Comparison of ENCODE assay signal across 24 mouse cellular contexts in genomic region chr14:34541896-34542295, GRCm38 (mm10). TPM values are rescaled to one million over a fixed set of nuclear protein-coding genes. Genes with fewer than 3 reads are reported as not detected.
DNase-seq lines count a peak whose midpoint lies in the region; ATAC-seq lines count a peak whose summit lies in the region.
"Had no signal": no experiment of that assay in that cellular context is flagged by ENCODE, and none has a peak within 500 bp of the region (broad histone marks: within the 10 kb centered on the region; RNA-seq: fewer than 3 reads in every experiment).

No protein-coding gene starts in this region.

- 0 out of 2 replicates have a peak overlapping the region, but pooled peaks have one; percentile 35 for H3K9ac ChIP-seq in heart, embryonic 16.5 days (ENCODE audit: low read length)
- H3K9ac ChIP-seq in kidney, embryonic 15.5 days = no peak overlapping the region
- H3K9ac ChIP-seq in intestine, embryonic 16.5 days (ENCODE audit: low read depth, low read length) = no peak overlapping the region
- no peak overlapping the region for H3K9ac ChIP-seq in stomach, embryonic 15.5 days
- H3K9ac ChIP-seq: hindbrain, embryonic 13.5 days; limb, embryonic 15.5 days; liver, postnatal 0 days had no signal

- no peak overlapping the region for H3K4me2 ChIP-seq in heart, embryonic 16.5 days (ENCODE audit: low read depth, low read length)
- H3K4me2 ChIP-seq in kidney, embryonic 15.5 days = no peak overlapping the region
- H3K4me2 ChIP-seq in intestine, embryonic 16.5 days (ENCODE audit: low read depth, low read length) = no peak overlapping the region
- no peak overlapping the region for H3K4me2 ChIP-seq in stomach, embryonic 15.5 days
- H3K4me2 ChIP-seq: hindbrain, embryonic 13.5 days; limb, embryonic 15.5 days had no signal

- WGBS in heart, embryonic 16.5 days = 75% methylated on average over 5 of the region's 5 CpGs
- WGBS in kidney, embryonic 15.5 days = 75% methylated on average over 5 of the region's 5 CpGs
- 88% methylated on average over 5 of the region's 5 CpGs for WGBS in intestine, embryonic 16.5 days
- 78% methylated on average over 5 of the region's 5 CpGs for WGBS in stomach, embryonic 15.5 days

- ATAC-seq in heart, embryonic 16.5 days (replicated peaks; ENCODE audit: extremely low read depth, insufficient read depth, low FRiP score) = no peak
- no peak for ATAC-seq in kidney, embryonic 15.5 days (replicated peaks; ENCODE audit: low FRiP score)
- no peak for ATAC-seq in intestine, embryonic 16.5 days
- no peak for ATAC-seq in stomach, embryonic 15.5 days (ENCODE audit: insufficient read depth, low FRiP score, low read depth)
- ATAC-seq: liver, postnatal 0 days had no signal

- intact Hi-C loops in heart, postnatal 36 days (cut with DNase I) = no loop called here

- H3K36me3 ChIP-seq in heart, embryonic 16.5 days (ENCODE audit: control insufficient read depth, insufficient read depth) = peaks cover 33% of the 10 kb centered on the region
- no peaks in the 10 kb centered on the region for H3K36me3 ChIP-seq in kidney, embryonic 15.5 days
- H3K36me3 ChIP-seq in intestine, embryonic 16.5 days (ENCODE audit: control insufficient read depth, insufficient read depth, low read length) = no peaks in the 10 kb centered on the region
- H3K36me3 ChIP-seq in stomach, embryonic 15.5 days = no peaks in the 10 kb centered on the region
- H3K36me3 ChIP-seq: G1E; hindbrain, embryonic 13.5 days; limb, embryonic 15.5 days had no signal

- H3K4me3 ChIP-seq in heart, embryonic 16.5 days (ENCODE audit: low read length) = no peak overlapping the region
- H3K4me3 ChIP-seq in kidney, embryonic 15.5 days (replicated peaks) = no peak overlapping the region
- no peak overlapping the region for H3K4me3 ChIP-seq in intestine, embryonic 16.5 days (ENCODE audit: low read length)
- no peak overlapping the region for H3K4me3 ChIP-seq in stomach, embryonic 15.5 days (replicated peaks)
- H3K4me3 ChIP-seq: erythroblast, embryonic 14.5 days; hindbrain, embryonic 13.5 days; limb, embryonic 15.5 days had no signal

- no peak for DNase-seq in heart, postnatal 36 days
- peak; percentile 43 for DNase-seq in kidney, adult 9 months
- DNase-seq in Muller cell, postnatal 12 days (ENCODE audit: inconsistent ontology term) = no peak
- DNase-seq: adrenal gland, adult 2 months; cerebellum, adult 11-12 months; gastrocnemius, postnatal 10 days; liver, postnatal 0 days; right cerebral cortex, adult 18-20 months; thymus, postnatal 36 days had no signal

- peaks cover 33% of the 10 kb centered on the region for H3K4me1 ChIP-seq in heart, embryonic 16.5 days (ENCODE audit: control insufficient read depth, insufficient read depth, low read length)
- H3K4me1 ChIP-seq in kidney, embryonic 15.5 days = peaks cover 20% of the 10 kb centered on the region
- H3K4me1 ChIP-seq in intestine, embryonic 16.5 days (ENCODE audit: control insufficient read depth, insufficient read depth, low read length) = 0 out of 2 replicates have a peak, but pooled peaks cover 5% of the 10 kb centered on the region
- peaks cover 8% of the 10 kb centered on the region; the same call in 1 of the 2 replicates for H3K4me1 ChIP-seq in stomach, embryonic 15.5 days
- H3K4me1 ChIP-seq: hindbrain, embryonic 13.5 days had no signal

- H3K27me3 ChIP-seq in heart, embryonic 16.5 days (ENCODE audit: control insufficient read depth, insufficient read depth, low read length) = no peaks in the 10 kb centered on the region
- peaks cover 29% of the 10 kb centered on the region for H3K27me3 ChIP-seq in kidney, embryonic 15.5 days
- peaks cover 2% of the 10 kb centered on the region; the same call in 1 of the 2 replicates for H3K27me3 ChIP-seq in intestine, embryonic 16.5 days (replicated peaks; ENCODE audit: control insufficient read depth, insufficient read depth, low read length)
- no peaks in the 10 kb centered on the region for H3K27me3 ChIP-seq in stomach, embryonic 15.5 days (replicated peaks)
- H3K27me3 ChIP-seq: limb, embryonic 15.5 days had no signal

- H3K27ac ChIP-seq in heart, embryonic 16.5 days (ENCODE audit: low read length) = peak overlapping the region; percentile 9
- no peak overlapping the region for H3K27ac ChIP-seq in kidney, embryonic 15.5 days
- 0 out of 2 replicates have a peak overlapping the region, but pooled peaks have one; percentile 3 for H3K27ac ChIP-seq in intestine, embryonic 16.5 days (ENCODE audit: low read length)
- H3K27ac ChIP-seq in stomach, embryonic 15.5 days = peak overlapping the region; percentile 55; the same call in 1 of the 2 replicates
- H3K27ac ChIP-seq: hindbrain, embryonic 13.5 days; limb, embryonic 15.5 days had no signal

- no peaks in the 10 kb centered on the region for H3K9me3 ChIP-seq in heart, embryonic 16.5 days (replicated peaks; ENCODE audit: control insufficient read depth, low read length)
- no peaks in the 10 kb centered on the region for H3K9me3 ChIP-seq in kidney, embryonic 15.5 days (replicated peaks)
- no peaks in the 10 kb centered on the region for H3K9me3 ChIP-seq in intestine, embryonic 16.5 days (ENCODE audit: control insufficient read depth, low read length)
- no peaks in the 10 kb centered on the region for H3K9me3 ChIP-seq in stomach, embryonic 15.5 days
- H3K9me3 ChIP-seq: G1E; hindbrain, embryonic 13.5 days; limb, embryonic 15.5 days had no signal

RNA-seq across cellular contexts. Expression of gene 9230112D13Rik, which starts 19.3 kb away (rescaled TPM):
- not detected in 2 replicates for polyA plus RNA-seq in heart, embryonic 16.5 days (2015; fragmentation: Nextera tagmentation; extraction: Ambion mirVana)
- total RNA-seq in heart, postnatal 36 days (2021) = not detected
- not detected in 2 replicates for polyA plus RNA-seq in kidney, embryonic 15.5 days (2015; fragmentation: Nextera tagmentation; extraction: Ambion mirVana)
- polyA plus RNA-seq in intestine, embryonic 16.5 days (2015; fragmentation: Nextera tagmentation; extraction: Ambion mirVana) = not detected in 2 replicates
- polyA plus RNA-seq in stomach, embryonic 15.5 days (2015; fragmentation: Nextera tagmentation; extraction: Ambion mirVana) = not detected in 2 replicates
- total RNA-seq: adrenal gland, adult 2 months; G1E; gastrocnemius, postnatal 10 days; layer of hippocampus, postnatal 14 days; left cerebral cortex, postnatal 10 days; midbrain, postnatal 0 days had no signal
- polyA plus RNA-seq: adrenal gland, adult 2 months; embryonic facial prominence, embryonic 11.5 days; G1E; hindbrain, embryonic 13.5 days; large intestine, adult 2 months; limb, embryonic 15.5 days; liver, postnatal 0 days; midbrain, postnatal 0 days; spleen, adult 2 months; testis, adult 2 months had no signal

RNA-seq across cellular contexts. Expression of gene Bmpr1a, which starts 38.8 kb away (rescaled TPM):
- 27.8 and 36.4 TPM in 2 replicates for polyA plus RNA-seq in heart, embryonic 16.5 days (2015; fragmentation: Nextera tagmentation; extraction: Ambion mirVana)
- 10 to 100 TPM; 60.5 to 71.4 TPM for total RNA-seq in heart, postnatal 36 days (2021)
- polyA plus RNA-seq in kidney, embryonic 15.5 days (2015; fragmentation: Nextera tagmentation; extraction: Ambion mirVana) = 47.3 and 47.7 TPM in 2 replicates
- polyA plus RNA-seq in intestine, embryonic 16.5 days (2015; fragmentation: Nextera tagmentation; extraction: Ambion mirVana) = 11.0 and 15.6 TPM in 2 replicates
- 47.1 and 49.9 TPM in 2 replicates for polyA plus RNA-seq in stomach, embryonic 15.5 days (2015; fragmentation: Nextera tagmentation; extraction: Ambion mirVana)
- polyA plus RNA-seq: erythroblast, embryonic 14.5 days; G1E had no signal

RNA-seq across cellular contexts. Expression of gene Ldb3, which starts 46.6 kb away (rescaled TPM):
- 356 and 369 TPM in 2 replicates for polyA plus RNA-seq in heart, embryonic 16.5 days (2015; fragmentation: Nextera tagmentation; extraction: Ambion mirVana)
- total RNA-seq in heart, postnatal 36 days (2021) = 100 to 1,000 TPM; 988 to 990 TPM
- 3.7 and 7.1 TPM in 2 replicates for polyA plus RNA-seq in kidney, embryonic 15.5 days (2015; fragmentation: Nextera tagmentation; extraction: Ambion mirVana)
- 12.8 and 15.7 TPM in 2 replicates for polyA plus RNA-seq in intestine, embryonic 16.5 days (2015; fragmentation: Nextera tagmentation; extraction: Ambion mirVana)
- 2.5 and 4.1 TPM in 2 replicates for polyA plus RNA-seq in stomach, embryonic 15.5 days (2015; fragmentation: Nextera tagmentation; extraction: Ambion mirVana)
- polyA plus RNA-seq: erythroblast, embryonic 14.5 days; G1E had no signal

RNA-seq across cellular contexts. Expression of gene Opn4, which starts 58.0 kb away (rescaled TPM):
- 6.8 and 8.5 TPM in 2 replicates for polyA plus RNA-seq in heart, embryonic 16.5 days (2015; fragmentation: Nextera tagmentation; extraction: Ambion mirVana)
- total RNA-seq in heart, postnatal 36 days (2021) = 1 to 10 TPM; 2.2 to 3.1 TPM
- 0.45 and 0.55 TPM in 2 replicates for polyA plus RNA-seq in kidney, embryonic 15.5 days (2015; fragmentation: Nextera tagmentation; extraction: Ambion mirVana)
- polyA plus RNA-seq in intestine, embryonic 16.5 days (2015; fragmentation: Nextera tagmentation; extraction: Ambion mirVana) = 0.34 TPM in 1 of 2 replicates, not detected in the other
- not detected in 2 replicates for polyA plus RNA-seq in stomach, embryonic 15.5 days (2015; fragmentation: Nextera tagmentation; extraction: Ambion mirVana)
- total RNA-seq: gastrocnemius, postnatal 10 days; layer of hippocampus, postnatal 14 days; left cerebral cortex, postnatal 10 days; midbrain, postnatal 0 days had no signal
- polyA plus RNA-seq: embryonic facial prominence, embryonic 11.5 days; erythroblast, embryonic 14.5 days; G1E; hindbrain, embryonic 13.5 days; liver, postnatal 0 days; spleen, adult 2 months had no signal

Comparison
In these comparisons a context has a peak if more than half of its experiments do, and no peak if none do; other contexts are left out.
1. RNA of gene Ldb3, which starts 46.6 kb away (polyA plus RNA-seq): 356 to 369 TPM in heart, embryonic 16.5 days; 12.8 to 15.7 TPM in intestine, embryonic 16.5 days, 3.7 to 7.1 TPM in kidney, embryonic 15.5 days and 2.5 to 4.1 TPM in stomach, embryonic 15.5 days; every median in the first group is over 10 times any median in the second.